Mouse (Mus musculus) limb, embryonic 10.5 days (tissue): ENCODE results near the gene Xab2. TPM values are rescaled to one million over a fixed set of nuclear protein-coding genes. Genes with fewer than 3 reads are reported as not detected.

Source experiments
- DNase-seq: peaks from one replicate; pipeline ENCODE4 v3.0.0-alpha.2; 2017; ENCODE audit warnings: low spot score
- H3K27ac ChIP-seq: fragments of 300-500 bp; sonication (generic); 2 replicates; pipeline ENCODE4 v1.5.1; 2016; ENCODE audit warnings: mild to moderate bottlenecking
- H3K27me3 ChIP-seq: fragments of 300-500 bp; sonication (generic); 2 replicates; pipeline ENCODE4 v1.6.1; 2016; ENCODE audit warnings: low read depth, mild to moderate bottlenecking; ENCODE audit not compliant: poor library complexity, severe bottlenecking
- H3K36me3 ChIP-seq: fragments of 300-500 bp; sonication (generic); 2 replicates; pipeline ENCODE4 v1.6.1; 2016; ENCODE audit warnings: mild to moderate bottlenecking, moderate library complexity
- H3K4me1 ChIP-seq: fragments of 300-500 bp; sonication (generic); 2 replicates; pipeline ENCODE4 v1.6.1; 2016
- H3K4me3 ChIP-seq: fragments of 300-500 bp; sonication (generic); 2 replicates; pipeline ENCODE4 v1.5.1; 2016; ENCODE audit warnings: mild to moderate bottlenecking, moderate library complexity
- H3K9me3 ChIP-seq: fragments of 300-500 bp; sonication (generic); replicated peaks from 2 replicates; pipeline ENCODE4 v1.6.1; 2016; ENCODE audit warnings: mild to moderate bottlenecking
- WGBS: fragments of 180-500 bp; shearing (Covaris S2); methylation state at CpG from one replicate; pipeline ENCODE4 v1.1.7; 2016; 5-methylcytosine and 5-hydroxymethylcytosine counted together
- polyA plus RNA-seq: library from polyadenylated mRNA; unstranded; fragments of >200 nt; fragmentation: Nextera tagmentation; extraction: Ambion mirVana; gene quantifications from 2 replicates; pipeline ENCODE4 v1.2.1, GENCODE M21; 2016

The Xab2 gene
- polyA plus RNA-seq, 1 experiment from 2014 or later = 78.7 TPM

GRCm38 (mm10) chr8:3646824-3647531, 25.9 kb upstream of the Xab2 start:
- no peak overlapping the region for H3K27ac ChIP-seq
- H3K27me3 ChIP-seq = no peaks in the 10 kb centered on the region
- peaks cover 2% of the 10 kb centered on the region; the same call in 1 of the 2 replicates for H3K4me1 ChIP-seq
- no peak overlapping the region for H3K4me3 ChIP-seq
- no peak for DNase-seq
- H3K36me3 ChIP-seq = no peaks in the 10 kb centered on the region
- WGBS = 88% methylated on average over 6 of the region's 6 CpGs
- H3K9me3 ChIP-seq = no peaks in the 10 kb centered on the region

GRCm38 (mm10) chr8:3645804-3646203, 24.7 kb upstream of the Xab2 start:
- no peaks in the 10 kb centered on the region for H3K36me3 ChIP-seq

GRCm38 (mm10) chr8:3631478-3631875, 10.4 kb upstream of the Xab2 start:
- no peak for DNase-seq
- Histone ChIP-seq H3K27me3 (peaks cover 26% of the 10 kb centered on the region), H3K4me1 (peaks cover 12% of the 10 kb centered on the region; the same call in 1 of the 2 replicates), H3K27ac (peak overlapping the region; percentile 51; the same call in 1 of the 2 replicates), H3K4me3 (peak overlapping the region; percentile 60), H3K9me3 (no peaks in the 10 kb centered on the region), H3K36me3 (peaks cover 8% of the 10 kb centered on the region; the same call in 1 of the 2 replicates)
- WGBS = 23% methylated on average over 8 of the region's 8 CpGs

More at GRCm38 (mm10) chr8:3645804-3646203, 24.7 kb upstream of the Xab2 start:
- DNase-seq = no peak
- no peaks in the 10 kb centered on the region for H3K9me3 ChIP-seq
- H3K4me3 ChIP-seq = no peak overlapping the region
- WGBS = 20% methylated on average over 5 of the region's 5 CpGs
- no peaks in the 10 kb centered on the region for H3K27me3 ChIP-seq
- H3K27ac ChIP-seq = no peak overlapping the region
- H3K4me1 ChIP-seq = peaks cover 2% of the 10 kb centered on the region; the same call in 1 of the 2 replicates

- Histone ChIP-seq H3K9me3 (no peaks in the 10 kb centered on the region), H3K4me3 (peak within 1 kb of the TSS; percentile 60), H3K36me3 (0 out of 2 replicates have a peak, but pooled peaks cover 3% of the 10 kb centered on the region), H3K27ac (peak within 1 kb of the TSS; percentile 51; the same call in 1 of the 2 replicates), H3K4me1 (peaks cover 12% of the 10 kb centered on the region; the same call in 1 of the 2 replicates), H3K27me3 (peaks cover 26% of the 10 kb centered on the region)
- WGBS = 8% methylated on average over 47 of the region's 47 CpGs
- peak; percentile 72 for DNase-seq
Measured at GRCm38 (mm10) chr8:3630647-3631477, 9.7 kb upstream of the Xab2 start, which contains the start of gene Stxbp2. Stxbp2 (plus strand) TSS chr8:3630955.

- no peak for DNase-seq
- WGBS = 33% methylated on average over 5 of the region's 5 CpGs
- H3K27me3 ChIP-seq = peaks cover 26% of the 10 kb centered on the region
- H3K9me3 ChIP-seq = no peaks in the 10 kb centered on the region
- H3K27ac ChIP-seq = no peak overlapping the region
- H3K4me3 ChIP-seq = no peak overlapping the region
- H3K4me1 ChIP-seq = peaks cover 12% of the 10 kb centered on the region; the same call in 1 of the 2 replicates
- no peaks in the 10 kb centered on the region for H3K36me3 ChIP-seq
Measured at GRCm38 (mm10) chr8:3628014-3628413, 6.9 kb upstream of the Xab2 start.

GRCm38 (mm10) chr8:3626971-3627370, 5.9 kb upstream of the Xab2 start:
- Histone ChIP-seq H3K36me3 (no peaks in the 10 kb centered on the region), H3K9me3 (no peaks in the 10 kb centered on the region), H3K4me3 (no peak overlapping the region), H3K27ac (no peak overlapping the region), H3K27me3 (peaks cover 26% of the 10 kb centered on the region), H3K4me1 (peaks cover 15% of the 10 kb centered on the region)
- 74% methylated on average over 5 of the region's 5 CpGs for WGBS
- no peak for DNase-seq

- no peak for DNase-seq
- Histone ChIP-seq H3K27ac (no peak within 1 kb of the TSS), H3K27me3 (peaks cover 19% of the 10 kb centered on the region), H3K4me3 (no peak within 1 kb of the TSS), H3K9me3 (no peaks in the 10 kb centered on the region), H3K4me1 (peaks cover 6% of the 10 kb centered on the region), H3K36me3 (no peaks in the 10 kb centered on the region)
- 72% methylated on average over 1 of the region's 1 CpGs for WGBS
Measured at GRCm38 (mm10) chr8:3625445-3625844, 4.3 kb upstream of the Xab2 start, which contains the start of gene Pcp2. Pcp2 (minus strand) TSS chr8:3625545.

- 62% methylated on average over 8 of the region's 8 CpGs for WGBS
- H3K27ac ChIP-seq = 0 out of 2 replicates have a peak overlapping the region, but pooled peaks have one; percentile 19
Measured at GRCm38 (mm10) chr8:3622119-3622518, 1.0 kb upstream of the Xab2 start.

GRCm38 (mm10) chr8:3609816-3610150, 11.3 kb downstream of the Xab2 start:
- DNase-seq = no peak
- Histone ChIP-seq H3K27ac (no peak overlapping the region), H3K27me3 (no peaks in the 10 kb centered on the region), H3K4me1 (no peaks in the 10 kb centered on the region), H3K4me3 (no peak overlapping the region), H3K36me3 (peaks cover 91% of the 10 kb centered on the region), H3K9me3 (no peaks in the 10 kb centered on the region)
- 86% methylated on average over 6 of the region's 6 CpGs for whole genome bisulfite sequencing

More at GRCm38 (mm10) chr8:3622119-3622518, 1.0 kb upstream of the Xab2 start:
- no peaks in the 10 kb centered on the region for H3K9me3 ChIP-seq
- H3K36me3 ChIP-seq = peaks cover 18% of the 10 kb centered on the region
- peaks cover 15% of the 10 kb centered on the region for H3K4me1 ChIP-seq
- no peaks in the 10 kb centered on the region for H3K27me3 ChIP-seq
- H3K4me3 ChIP-seq = peak overlapping the region; percentile 81
- DNase-seq = no peak

GRCm38 (mm10) chr8:3609046-3609815, 11.9 kb downstream of the Xab2 start:
- H3K36me3 ChIP-seq = peaks cover 91% of the 10 kb centered on the region
- no peak overlapping the region for H3K4me3 ChIP-seq
- no peaks in the 10 kb centered on the region for H3K9me3 ChIP-seq
- H3K4me1 ChIP-seq = no peaks in the 10 kb centered on the region
- DNase-seq = no peak
- H3K27ac ChIP-seq = no peak overlapping the region
- 88% methylated on average over 12 of the region's 12 CpGs for WGBS
- no peaks in the 10 kb centered on the region for H3K27me3 ChIP-seq

- 91% methylated on average over 7 of the region's 7 CpGs for whole genome bisulfite sequencing
- H3K36me3 ChIP-seq = peaks cover 83% of the 10 kb centered on the region
Measured at GRCm38 (mm10) chr8:3607822-3608221, 13.3 kb downstream of the Xab2 start.

GRCm38 (mm10) chr8:3606593-3606992, 14.5 kb downstream of the Xab2 start:
- Histone ChIP-seq H3K4me1 (no peaks in the 10 kb centered on the region), H3K4me3 (no peak overlapping the region), H3K36me3 (peaks cover 71% of the 10 kb centered on the region), H3K9me3 (no peaks in the 10 kb centered on the region), H3K27ac (no peak overlapping the region), H3K27me3 (no peaks in the 10 kb centered on the region)
- no peak for DNase-seq
- WGBS = 89% methylated on average over 16 of the region's 16 CpGs

More at GRCm38 (mm10) chr8:3607822-3608221, 13.3 kb downstream of the Xab2 start:
- no peak overlapping the region for H3K4me3 ChIP-seq
- no peak for DNase-seq
- no peaks in the 10 kb centered on the region for H3K4me1 ChIP-seq
- no peaks in the 10 kb centered on the region for H3K27me3 ChIP-seq
- H3K9me3 ChIP-seq = no peaks in the 10 kb centered on the region
- no peak overlapping the region for H3K27ac ChIP-seq
